Mouse (Mus musculus) layer of hippocampus, adult 2 months (tissue): ENCODE results near the gene Uba1. TPM values are rescaled to one million over a fixed set of nuclear protein-coding genes. Genes with fewer than 3 reads are reported as not detected.
A peak's percentile ranks its signal among the peaks of the same experiment; 100 is the strongest.
"Not testable (repeated sequence)": the region's sequence is repeated elsewhere in the genome, so short reads cannot be mapped to it uniquely, and the experiment has no call there.

Experiments
- DNase-seq, 2 experiments: peaks; one replicate each; pipeline ENCODE4 v3.0.0; 2022; ENCODE audit warnings: low spot score in 2 of 2
- H3K27ac ChIP-seq: fragments of 200-600 bp; 2 replicates; pipeline ENCODE4 v1.8.1; 2022
- H3K4me3 ChIP-seq: fragments of 200-600 bp; 2 replicates; pipeline ENCODE4 v1.8.1; 2022; ENCODE audit warnings: mild to moderate bottlenecking
- CTCF ChIP-seq: fragments of 200-600 bp; conservative IDR thresholded peaks from 2 replicates; pipeline ENCODE4 v1.8.1; 2022; ENCODE audit warnings: antibody characterized with exemption, mild to moderate bottlenecking, moderate library complexity
- total RNA-seq, 2 experiments: library from RNA; stranded (reverse); gene quantifications; 2 replicates each; pipeline ENCODE4 v1.2.3; 2021

The Uba1 gene
- total RNA-seq, 2 experiments from 2014 or later, result 345 to 375 TPM

- peak; percentile 78 to 92 for DNase-seq
- peak within 1 kb of the TSS; percentile 95 for H3K27ac ChIP-seq
- TF ChIP-seq CTCF, result no peak
- peak within 1 kb of the TSS; percentile 71 for H3K4me3 ChIP-seq
Observed at GRCm38 (mm10) chrX:20687519-20688067, 29.5 kb downstream of the Uba1 start, which contains the start of gene Cdk16. Gene Cdk16 (plus strand): TSS chrX:20687954.

- no peak for TF ChIP-seq CTCF
- Histone ChIP-seq H3K27ac (peak overlapping the region; percentile 95), H3K4me3 (peak overlapping the region; percentile 71)
- DNase-seq, result peak; percentile 79 to 80
Observed at GRCm38 (mm10) chrX:20688068-20688547, 30.0 kb downstream of the Uba1 start.

GRCm38 (mm10) chrX:20688615-20689014 is 30.5 kb downstream of the Uba1 start:
- H3K4me3 ChIP-seq, result peak overlapping the region; percentile 71
- peak overlapping the region; percentile 95 for H3K27ac ChIP-seq
- DNase-seq, result peak; percentile 29 to 32
- peak; percentile 58 for TF ChIP-seq CTCF

- Histone ChIP-seq H3K27ac (no peak overlapping the region), H3K4me3 (no peak overlapping the region)
- no peak for DNase-seq
- TF ChIP-seq CTCF, result no peak
Observed at GRCm38 (mm10) chrX:20691566-20691965, 33.4 kb downstream of the Uba1 start.

- DNase-seq, result no peak
- no peak overlapping the region for H3K27ac ChIP-seq
- no peak for TF ChIP-seq CTCF
- no peak overlapping the region for H3K4me3 ChIP-seq
Observed at GRCm38 (mm10) chrX:20692616-20693015, 34.5 kb downstream of the Uba1 start.

- Histone ChIP-seq H3K27ac (no peak overlapping the region), H3K4me3 (no peak overlapping the region)
- DNase-seq, result no peak
- TF ChIP-seq CTCF, result no peak
Observed at GRCm38 (mm10) chrX:20695842-20696241, 37.7 kb downstream of the Uba1 start.

- Histone ChIP-seq H3K27ac (peak within 1 kb of the TSS; percentile 91), H3K4me3 (peak within 1 kb of the TSS; percentile 69)
- no peak for TF ChIP-seq CTCF
- DNase-seq, result peak; percentile 39 to 46
Observed at GRCm38 (mm10) chrX:20703741-20704290, 45.7 kb downstream of the Uba1 start, which contains the start of gene Usp11. Gene Usp11 (plus strand): TSS chrX:20703906.

- no peak for TF ChIP-seq CTCF
- peak; percentile 72 to 80 for DNase-seq
- H3K27ac ChIP-seq, result peak overlapping the region; percentile 91
- peak overlapping the region; percentile 69 for H3K4me3 ChIP-seq
Observed at GRCm38 (mm10) chrX:20704295-20705082, 46.4 kb downstream of the Uba1 start.

- TF ChIP-seq CTCF, result no peak
- peak overlapping the region; percentile 91 for H3K27ac ChIP-seq
- H3K4me3 ChIP-seq, result peak overlapping the region; percentile 69
Observed at GRCm38 (mm10) chrX:20705083-20705402, 46.9 kb downstream of the Uba1 start.

GRCm38 (mm10) chrX:20728681-20729080 is 70.6 kb downstream of the Uba1 start:
- Histone ChIP-seq H3K4me3 (no peak overlapping the region), H3K27ac (no peak overlapping the region)
- TF ChIP-seq CTCF, result no peak
- no peak for DNase-seq

More at GRCm38 (mm10) chrX:20705083-20705402, 46.9 kb downstream of the Uba1 start:
- DNase-seq, result no peak

GRCm38 (mm10) chrX:20730048-20730447 is 71.9 kb downstream of the Uba1 start:
- not testable (repeated sequence) for H3K27ac ChIP-seq, DNase-seq, H3K4me3 ChIP-seq

Other genes starting within 250 kb of the Uba1 start
- 1 to 10 TPM; 7.2 to 7.6 TPM for gene Jade3, start 232.6 kb upstream of the Uba1 start, total RNA-seq
- under 1 TPM; 0.22 to 0.54 TPM for gene Rgn, start 108.5 kb upstream of the Uba1 start, total RNA-seq
- 10 to 100 TPM; 51.2 to 52.5 TPM for gene Rbm10, start 40.8 kb upstream of the Uba1 start, total RNA-seq
- 100 to 1,000 TPM; 151 to 152 TPM for gene Ndufb11, start 40.7 kb upstream of the Uba1 start, total RNA-seq
- 100 to 1,000 TPM; 195 to 200 TPM for gene Cdk16, start 29.6 kb downstream of the Uba1 start, total RNA-seq
- gene Usp11, start 45.6 kb downstream of the Uba1 start, total RNA-seq, result 100 to 1,000 TPM; 114 to 122 TPM
- gene Araf, start 139.5 kb downstream of the Uba1 start, total RNA-seq, result 100 to 1,000 TPM; 180 to 199 TPM
- gene Timp1, start 211.8 kb downstream of the Uba1 start, total RNA-seq, result not detected